Mouse (Mus musculus) C2C12 (cell line): ENCODE data around the gene Pard6b. TPM values are rescaled to one million over a fixed set of nuclear protein-coding genes. Genes with fewer than 3 reads are reported as not detected.

Source experiments
- H3K27me3 ChIP-seq: one replicate; pipeline ENCODE4 v1.6.1; 2011; ENCODE audit not compliant: control insufficient read depth, insufficient read depth, insufficient read length
- H3K36me3 ChIP-seq: one replicate; pipeline ENCODE4 v1.6.1; 2011; ENCODE audit not compliant: control insufficient read depth, insufficient read depth
- H3K4me3 ChIP-seq: one replicate; pipeline ENCODE4 v1.5.1; 2011; ENCODE audit warnings: mild to moderate bottlenecking, control low read depth; ENCODE audit not compliant: poor library complexity, insufficient read depth, severe bottlenecking
- H3K79me2 ChIP-seq: one replicate; pipeline ENCODE4 v1.6.1; 2011; ENCODE audit not compliant: control insufficient read depth, insufficient read depth
- H3K79me3 ChIP-seq: one replicate; pipeline ENCODE4 v1.6.1; 2011; ENCODE audit warnings: low read depth, control low read depth
- H3ac ChIP-seq: one replicate; pipeline ENCODE3; 2011; ENCODE audit warnings: low read depth; ENCODE audit not compliant: control insufficient read depth, insufficient read length
- CEBPB ChIP-seq: IDR thresholded peaks from one replicate; pipeline ENCODE4 v1.6.1; 2011; ENCODE audit warnings: low read depth, mild to moderate bottlenecking, control low read depth, moderate library complexity
- CTCF ChIP-seq: IDR thresholded peaks from one replicate; pipeline ENCODE4 v1.5.1; 2011; ENCODE audit not compliant: control insufficient read depth, insufficient read depth, insufficient read length
- FOSL1 ChIP-seq: IDR thresholded peaks from one replicate; pipeline ENCODE4 v1.8.0; 2011; ENCODE audit warnings: mild to moderate bottlenecking, low read length; ENCODE audit not compliant: poor library complexity, insufficient read depth, severe bottlenecking
- MAX ChIP-seq: IDR thresholded peaks from one replicate; pipeline ENCODE4 v1.6.1; 2011; ENCODE audit warnings: mild to moderate bottlenecking, control low read depth
- MYOD1 ChIP-seq: IDR thresholded peaks from one replicate; pipeline ENCODE4 v1.6.1; 2011; ENCODE audit warnings: low read depth; ENCODE audit not compliant: control insufficient read depth, insufficient read length
- MYOG ChIP-seq: IDR thresholded peaks from one replicate; pipeline ENCODE4 v1.6.1; 2011; ENCODE audit not compliant: control insufficient read depth, insufficient read length; ENCODE audit errors: extremely low read depth
- USF1 ChIP-seq: IDR thresholded peaks from one replicate; pipeline ENCODE4 v1.6.1; 2011; ENCODE audit warnings: low read depth, mild to moderate bottlenecking, control low read depth, moderate library complexity
- long read RNA-seq, 2 experiments: library from polyadenylated mRNA; unstranded; transcript quantifications; one replicate each; pipeline ENCODE4 v2.0.0; 2019 to 2020
- polyA plus RNA-seq: library from polyadenylated mRNA; unstranded; fragments of >200 nt; fragmentation: generic; extraction: Trizol; gene quantifications from one replicate; pipeline ENCODE4 v1.2.1, GENCODE M21; 2012; ENCODE audit warnings: missing spikeins

The Pard6b gene
- polyA plus RNA-seq: 0.33 TPM
- long read RNA-seq, experiment 1: 0 reads
- long read RNA-seq, experiment 2, partial matches to known transcripts: 0 of 1 reads
- long read RNA-seq, experiment 2, other reads (novel, unspliced or antisense): 1 of 1 reads

GRCm38 (mm10) chr2:168080431-168081246 lies at the start of gene Pard6b:
Gene Pard6b, plus strand, starts transcription at chr2:168081004.
- peak within 1 kb of the TSS; percentile 39 for H3K4me3 ChIP-seq
- no peaks in the 10 kb centered on the region for H3K79me2 ChIP-seq
- peaks cover 13% of the 10 kb centered on the region for H3K27me3 ChIP-seq
- H3ac ChIP-seq: peak within 1 kb of the TSS; percentile 49
- no peaks in the 10 kb centered on the region for H3K79me3 ChIP-seq
- H3K36me3 ChIP-seq: no peaks in the 10 kb centered on the region
- TF ChIP-seq CTCF (no peak), MAX (peak; percentile 41), FOSL1 (no peak), MYOD1 (no peak), USF1 (peak; percentile 42), MYOG (no peak), CEBPB (no peak)

GRCm38 (mm10) chr2:168031842-168032241 lies 49.0 kb upstream of the Pard6b start:
- no peak overlapping the region for H3K4me3 ChIP-seq
- H3ac ChIP-seq: no peak overlapping the region
- no peak for TF ChIP-seq MYOG
- no peak for TF ChIP-seq USF1
- H3K79me2 ChIP-seq: no peaks in the 10 kb centered on the region
- H3K27me3 ChIP-seq: no peaks in the 10 kb centered on the region
- H3K36me3 ChIP-seq: no peaks in the 10 kb centered on the region
- no peaks in the 10 kb centered on the region for H3K79me3 ChIP-seq

DNA sequence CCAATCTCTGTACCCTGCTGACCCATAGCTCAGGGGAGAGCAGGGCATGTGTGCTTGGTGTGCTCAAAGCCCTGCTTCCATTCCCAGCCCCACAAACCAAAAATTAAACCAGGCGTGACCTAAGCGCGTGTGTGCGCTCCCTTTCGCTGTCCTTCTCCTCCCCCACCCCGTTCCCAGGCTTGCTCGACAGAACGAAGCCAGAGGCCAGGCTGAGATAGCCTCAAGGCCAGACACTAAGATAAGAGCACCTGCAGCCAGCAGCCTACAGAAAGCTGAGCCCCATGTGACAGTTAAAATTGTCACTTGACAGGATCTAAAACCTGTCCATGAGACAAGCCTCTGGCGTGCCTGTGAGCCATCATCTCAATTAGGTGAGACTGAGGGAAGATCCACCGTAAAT lies 46.9 kb upstream of the Pard6b start:
- Histone ChIP-seq H3K4me3 (no peak overlapping the region), H3K79me2 (no peaks in the 10 kb centered on the region), H3ac (no peak overlapping the region), H3K27me3 (peaks cover 4% of the 10 kb centered on the region), H3K79me3 (no peaks in the 10 kb centered on the region), H3K36me3 (no peaks in the 10 kb centered on the region)
- TF ChIP-seq CTCF (no peak), USF1 (no peak), CEBPB (no peak), FOSL1 (no peak), MYOG (no peak), MYOD1 (no peak), MAX (no peak)

GRCm38 (mm10) chr2:168035907-168036306 lies 44.9 kb upstream of the Pard6b start:
- H3K4me3 ChIP-seq: no peak overlapping the region
- no peak for TF ChIP-seq CEBPB
- TF ChIP-seq CTCF: no peak
- no peak for TF ChIP-seq MAX
- no peak for TF ChIP-seq USF1
- TF ChIP-seq MYOD1: no peak
- no peak for TF ChIP-seq MYOG
- TF ChIP-seq FOSL1: no peak
- no peak overlapping the region for H3ac ChIP-seq
- no peaks in the 10 kb centered on the region for H3K79me3 ChIP-seq
- H3K36me3 ChIP-seq: no peaks in the 10 kb centered on the region
- H3K79me2 ChIP-seq: no peaks in the 10 kb centered on the region
- H3K27me3 ChIP-seq: peaks cover 10% of the 10 kb centered on the region

DNA sequence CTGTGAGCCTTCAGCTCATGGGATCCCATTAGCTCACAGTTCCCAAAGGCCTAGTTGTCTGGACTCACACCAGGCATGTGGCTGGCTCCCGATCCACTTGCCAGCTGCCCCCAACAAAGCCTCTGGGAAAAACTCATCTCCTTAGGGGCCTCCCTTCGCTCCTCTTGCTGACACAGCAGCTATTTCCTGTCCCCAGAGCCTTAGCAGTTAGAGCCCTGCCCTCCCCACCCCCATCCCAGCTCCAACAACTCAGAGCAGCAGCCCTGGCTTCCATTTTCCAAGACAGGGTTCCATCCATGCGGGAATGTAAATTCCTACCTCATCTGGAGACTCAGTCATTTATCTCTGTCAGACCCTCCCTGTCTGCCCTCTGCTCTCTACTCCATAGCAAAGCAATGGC lies 43.7 kb upstream of the Pard6b start:
- H3K27me3 ChIP-seq: peaks cover 13% of the 10 kb centered on the region
- H3ac ChIP-seq: no peak overlapping the region
- no peak overlapping the region for H3K4me3 ChIP-seq
- no peaks in the 10 kb centered on the region for H3K79me2 ChIP-seq
- H3K79me3 ChIP-seq: no peaks in the 10 kb centered on the region
- no peak for TF ChIP-seq MAX
- TF ChIP-seq USF1: no peak
- no peak for TF ChIP-seq MYOD1
- no peak for TF ChIP-seq FOSL1
- H3K36me3 ChIP-seq: no peaks in the 10 kb centered on the region

DNA sequence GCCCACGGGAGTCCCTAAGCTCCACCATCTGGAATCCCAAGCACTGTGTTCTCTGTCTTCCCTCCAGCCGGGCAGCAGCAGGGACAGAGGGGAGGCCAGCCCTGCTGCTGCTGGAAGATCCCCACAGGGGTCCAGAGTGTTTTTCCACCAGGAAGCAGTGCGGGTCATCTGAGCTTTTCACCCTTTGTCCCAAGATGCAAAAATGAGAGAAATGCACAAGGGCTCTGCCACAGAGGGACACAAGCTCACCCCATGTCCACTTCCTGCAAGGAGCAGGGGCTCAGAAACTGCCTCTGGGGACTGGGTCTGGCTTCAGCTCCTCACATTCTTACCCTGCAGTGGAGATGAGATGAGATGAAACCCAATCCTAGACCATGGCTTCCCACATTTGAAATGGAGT lies 40.1 kb upstream of the Pard6b start:
- Histone ChIP-seq H3ac (no peak overlapping the region), H3K79me3 (no peaks in the 10 kb centered on the region), H3K4me3 (no peak overlapping the region), H3K36me3 (no peaks in the 10 kb centered on the region), H3K27me3 (peaks cover 34% of the 10 kb centered on the region), H3K79me2 (no peaks in the 10 kb centered on the region)
- no peak for TF ChIP-seq CTCF
- TF ChIP-seq CEBPB: no peak
- TF ChIP-seq FOSL1: no peak
- TF ChIP-seq MYOG: no peak
- no peak for TF ChIP-seq USF1
- TF ChIP-seq MYOD1: no peak
- no peak for TF ChIP-seq MAX
